Mouse (Mus musculus) ES-E14 (cell line): ENCODE measurements at regions not wholly inside any gene's neighbourhood (a gene's known extent, or its start where the extent isn't known, plus 50 kb on each side); places are given as distances from the start of the nearest gene placed in this dataset.

ENCODE experiments used
- DNase-seq: peaks from one replicate; pipeline ENCODE4 v3.0.0-alpha.2; 2013; ENCODE audit warnings: low read depth, low spot score
- H3K27ac ChIP-seq: 2 replicates; pipeline ENCODE4 v1.5.1; 2012; ENCODE audit warnings: low read depth, mild to moderate bottlenecking, low read length, moderate library complexity, mixed read lengths; ENCODE audit not compliant: poor library complexity, insufficient read depth, severe bottlenecking
- H3K36me3 ChIP-seq: 2 replicates; pipeline ENCODE4 v1.6.1; 2012; ENCODE audit warnings: mild to moderate bottlenecking, low read length, moderate library complexity, mixed read lengths; ENCODE audit not compliant: control insufficient read depth, poor library complexity, insufficient read depth, severe bottlenecking
- H3K4me1 ChIP-seq, 2 experiments: fragments of 150-350 bp in 1 of 2; sonication (generic) in 1 of 2; 2 replicates each; pipeline ENCODE4 v1.6.1; 2012; ENCODE audit warnings: low read length in 2 of 2, mild to moderate bottlenecking in 1 of 2, mixed read lengths in 1 of 2; ENCODE audit not compliant: control insufficient read depth in 2 of 2, insufficient read depth in 2 of 2, poor library complexity in 1 of 2
- H3K4me3 ChIP-seq, 2 experiments: fragments of 150-350 bp in 1 of 2; sonication (generic) in 1 of 2; 2 replicates each; pipeline ENCODE4 v1.5.1; 2012; ENCODE audit warnings: low read length in 2 of 2, low read depth in 1 of 2, mild to moderate bottlenecking in 1 of 2, mixed read lengths in 1 of 2; ENCODE audit not compliant: insufficient read depth in 1 of 2, poor library complexity in 1 of 2, severe bottlenecking in 1 of 2
- H3K9ac ChIP-seq: 2 replicates; pipeline ENCODE4 v1.6.1; 2012; ENCODE audit warnings: low read depth, mild to moderate bottlenecking, low read length, mixed read lengths; ENCODE audit not compliant: poor library complexity, insufficient read depth, severe bottlenecking
- H3K9me3 ChIP-seq: fragments of 150-350 bp; sonication (generic); 2 replicates; pipeline ENCODE4 v1.6.1; 2012; ENCODE audit warnings: low read depth, mild to moderate bottlenecking, low read length; ENCODE audit not compliant: control insufficient read depth, insufficient read depth
- CHD2 ChIP-seq: IDR thresholded peaks from 2 replicates; pipeline ENCODE4 v1.6.1; 2014; ENCODE audit warnings: mild to moderate bottlenecking, low read depth, low read length, inconsistent platforms
- HCFC1 ChIP-seq: IDR thresholded peaks from 2 replicates; pipeline ENCODE4 v1.6.1; 2012; ENCODE audit warnings: low read length, inconsistent platforms, borderline replicate concordance; ENCODE audit not compliant: insufficient read depth
- MAFK ChIP-seq: IDR thresholded peaks from 2 replicates; pipeline ENCODE4 v1.6.1; 2014; ENCODE audit warnings: mild to moderate bottlenecking, low read depth, low read length, inconsistent platforms; ENCODE audit not compliant: insufficient read depth
- ZC3H11A ChIP-seq: IDR thresholded peaks from 2 replicates; pipeline ENCODE4 v1.6.1; 2012; ENCODE audit warnings: low read depth, mild to moderate bottlenecking, inconsistent platforms, low read length, borderline replicate concordance
- ZNF384 ChIP-seq: IDR thresholded peaks from 2 replicates; pipeline ENCODE4 v1.6.1; 2012; ENCODE audit warnings: low read depth, low read length, inconsistent platforms
- in situ Hi-C, 2 experiments: fragments of 600-800 bp; cut with MboI; formaldehyde crosslinking; loops; one replicate each; pipeline ENCODE4 v1.15.1; 2025; ENCODE audit warnings: low sequenced_read_pairs in 2 of 2, inconsistent platforms in 1 of 2; ENCODE audit not compliant: unreplicated experiment in 2 of 2

- Histone ChIP-seq H3K9ac (no peak overlapping the region), H3K4me1 (peaks cover 0 to 6% of the 10 kb centered on the region in 2 experiments; a peak in 1 of 4 replicates), H3K9me3 (no peaks in the 10 kb centered on the region), H3K36me3 (no peaks in the 10 kb centered on the region), H3K4me3 (no peak overlapping the region), H3K27ac (no peak overlapping the region)
- in situ Hi-C loops: no loop called here
- no peak for DNase-seq
- TF ChIP-seq ZNF384 (no peak), CHD2 (no peak), HCFC1 (no peak), MAFK (no peak), ZC3H11A (no peak)
Observed at GRCm38 (mm10) chr13:47339411-47339810, 217.0 kb downstream of the Rnf144b start.

DNA sequence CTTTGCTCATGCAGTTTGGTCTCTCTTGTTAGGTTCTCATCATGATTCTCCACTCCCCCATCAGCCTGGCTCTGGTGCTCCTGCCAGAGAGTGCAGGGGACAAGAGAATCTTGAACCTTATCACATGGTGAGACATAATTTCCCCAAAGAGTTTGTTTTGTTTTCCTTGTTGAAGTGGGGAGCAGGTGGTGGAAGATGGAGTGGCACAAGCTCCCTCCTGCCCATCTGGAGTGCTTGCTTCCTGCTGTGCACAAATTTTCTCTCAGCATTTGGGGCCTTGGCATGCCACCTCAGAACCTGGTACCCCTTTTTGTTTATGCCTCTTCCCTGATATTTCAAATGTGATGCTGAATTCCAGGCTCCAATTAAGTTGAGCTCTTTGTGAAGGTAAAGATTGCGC is 219.9 kb downstream of the Rnf144b start:
- Histone ChIP-seq H3K36me3 (no peaks in the 10 kb centered on the region), H3K27ac (no peak overlapping the region), H3K4me1 (no peaks in the 10 kb centered on the region), H3K4me3 (no peak overlapping the region), H3K9ac (no peak overlapping the region), H3K9me3 (no peaks in the 10 kb centered on the region)
- DNase-seq: no peak
- in situ Hi-C loops: no loop called here
- TF ChIP-seq CHD2 (no peak), HCFC1 (no peak), ZC3H11A (no peak), MAFK (no peak), ZNF384 (no peak)

DNA sequence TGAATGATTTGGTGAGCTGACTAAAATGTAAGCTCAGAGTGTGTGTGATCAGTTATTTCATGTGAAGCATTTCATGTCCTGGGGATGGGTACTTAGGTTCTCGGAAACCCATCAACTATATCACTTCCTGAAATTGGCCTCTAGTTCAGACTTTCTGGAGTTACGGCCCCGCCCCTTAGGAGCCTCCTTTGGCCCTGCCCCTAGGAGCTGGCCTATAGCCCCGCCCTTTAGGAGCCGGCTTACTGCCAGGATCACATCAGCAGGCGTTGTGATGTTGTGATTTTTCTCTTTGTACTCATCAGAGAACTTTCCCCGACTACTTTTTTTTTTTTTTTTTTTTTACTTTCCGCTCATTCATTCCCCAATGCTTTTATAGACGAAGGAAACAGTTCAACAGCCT is 223.1 kb downstream of the Rnf144b start:
- TF ChIP-seq CHD2: no peak
- TF ChIP-seq HCFC1: no peak
- no peak for TF ChIP-seq ZC3H11A
- TF ChIP-seq ZNF384: no peak
- TF ChIP-seq MAFK: no peak
- peak; percentile 53 for DNase-seq
- Histone ChIP-seq H3K4me3 (no peak overlapping the region), H3K9me3 (no peaks in the 10 kb centered on the region), H3K36me3 (no peaks in the 10 kb centered on the region), H3K27ac (no peak overlapping the region), H3K4me1 (no peaks in the 10 kb centered on the region), H3K9ac (no peak overlapping the region)
- in situ Hi-C loops: no loop called here

DNA sequence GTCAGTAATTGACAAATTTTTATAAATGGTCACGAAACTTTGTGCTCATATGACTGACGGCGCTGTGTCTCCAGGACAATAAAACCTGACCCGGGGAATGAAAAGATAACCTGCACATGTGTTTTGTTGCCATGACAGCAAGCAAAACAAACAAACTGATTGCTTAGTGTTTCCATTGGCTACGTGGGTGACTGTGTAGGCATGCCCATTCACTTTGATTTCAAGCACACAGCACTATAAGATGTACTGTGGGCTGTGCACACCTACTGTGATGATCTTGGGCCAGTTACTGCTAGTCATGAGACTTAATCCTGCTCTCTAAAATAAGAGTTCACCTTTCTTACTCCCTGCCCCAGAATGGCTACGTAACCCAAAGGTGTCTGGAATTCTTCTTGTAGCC is 225.4 kb downstream of the Rnf144b start:
- Histone ChIP-seq H3K9me3 (no peaks in the 10 kb centered on the region), H3K4me1 (no peaks in the 10 kb centered on the region), H3K9ac (no peak overlapping the region), H3K4me3 (no peak overlapping the region), H3K36me3 (no peaks in the 10 kb centered on the region), H3K27ac (no peak overlapping the region)
- no peak for DNase-seq
- TF ChIP-seq ZNF384 (no peak), CHD2 (no peak), MAFK (no peak), ZC3H11A (no peak), HCFC1 (no peak)
- in situ Hi-C loops: no loop called here

- TF ChIP-seq HCFC1: no peak
- TF ChIP-seq ZC3H11A: peak; percentile 59
- TF ChIP-seq ZNF384: no peak
- no peak for TF ChIP-seq MAFK
- TF ChIP-seq CHD2: no peak
- Histone ChIP-seq H3K9ac (no peak overlapping the region), H3K4me3 (no peak overlapping the region), H3K4me1 (no peaks in the 10 kb centered on the region), H3K36me3 (no peaks in the 10 kb centered on the region), H3K27ac (no peak overlapping the region), H3K9me3 (no peaks in the 10 kb centered on the region)
- DNase-seq: peak; percentile 42
- in situ Hi-C loops: no loop called here
Observed at GRCm38 (mm10) chr13:47348517-47349145, 226.2 kb downstream of the Rnf144b start.
